Mouse (Mus musculus) hindbrain, postnatal 0 days (tissue): ENCODE measurements at regions not wholly inside any gene's neighbourhood (a gene's known extent, or its start where the extent isn't known, plus 50 kb on each side); places are given as distances from the start of the nearest gene placed in this dataset.

ENCODE experiments used
- ATAC-seq: fragments of 200-750 bp; cut with Nextera tagmentation; 2 replicates; pipeline ENCODE4 v1.8.0; 2017; ENCODE audit warnings: mild to moderate bottlenecking, moderate TSS enrichment, moderate library complexity
- DNase-seq: peaks from one replicate; pipeline ENCODE4 v3.0.0-alpha.2; 2015; ENCODE audit warnings: low spot score
- H3K27ac ChIP-seq: fragments of 300-500 bp; sonication (generic); 2 replicates; pipeline ENCODE4 v1.5.1; 2014; ENCODE audit warnings: mild to moderate bottlenecking
- H3K27me3 ChIP-seq: fragments of 300-500 bp; sonication (generic); 2 replicates; pipeline ENCODE4 v1.6.1; 2014; ENCODE audit warnings: low read length, mixed read lengths; ENCODE audit not compliant: insufficient read depth
- H3K36me3 ChIP-seq: fragments of 300-500 bp; sonication (generic); 2 replicates; pipeline ENCODE4 v1.6.1; 2014; ENCODE audit warnings: low read length, mixed read lengths; ENCODE audit not compliant: insufficient read depth
- H3K4me1 ChIP-seq: fragments of 300-500 bp; sonication (generic); 2 replicates; pipeline ENCODE4 v1.6.1; 2014; ENCODE audit warnings: antibody characterized with exemption, low read length, mixed read lengths; ENCODE audit not compliant: insufficient read depth
- H3K4me2 ChIP-seq: fragments of 300-500 bp; sonication (generic); 2 replicates; pipeline ENCODE4 v1.6.1; 2014; ENCODE audit warnings: low read depth, mild to moderate bottlenecking, low read length, moderate library complexity, mixed read lengths
- H3K4me3 ChIP-seq: fragments of 300-500 bp; sonication (generic); 2 replicates; pipeline ENCODE4 v1.5.1; 2014; ENCODE audit warnings: low read length
- H3K9ac ChIP-seq: fragments of 300-500 bp; sonication (generic); replicated peaks from 2 replicates; pipeline ENCODE4 v1.6.1; 2014; ENCODE audit warnings: mild to moderate bottlenecking, low read length, moderate library complexity, mixed read lengths
- H3K9me3 ChIP-seq: fragments of 300-500 bp; sonication (generic); 2 replicates; pipeline ENCODE4 v1.6.1; 2016; ENCODE audit warnings: low read length, mixed read lengths
- CTCF ChIP-seq: IDR thresholded peaks from 2 replicates; pipeline ENCODE4 v1.5.1; 2016; ENCODE audit warnings: antibody characterized with exemption, control low read depth, low read depth
- WGBS: fragments of 180-500 bp; shearing (Covaris S2); extraction: QIAGEN DNeasy Blood & Tissue Kit; methylation state at CpG from one replicate; pipeline ENCODE4 v1.1.7; 2014; 5-methylcytosine and 5-hydroxymethylcytosine counted together

DNA sequence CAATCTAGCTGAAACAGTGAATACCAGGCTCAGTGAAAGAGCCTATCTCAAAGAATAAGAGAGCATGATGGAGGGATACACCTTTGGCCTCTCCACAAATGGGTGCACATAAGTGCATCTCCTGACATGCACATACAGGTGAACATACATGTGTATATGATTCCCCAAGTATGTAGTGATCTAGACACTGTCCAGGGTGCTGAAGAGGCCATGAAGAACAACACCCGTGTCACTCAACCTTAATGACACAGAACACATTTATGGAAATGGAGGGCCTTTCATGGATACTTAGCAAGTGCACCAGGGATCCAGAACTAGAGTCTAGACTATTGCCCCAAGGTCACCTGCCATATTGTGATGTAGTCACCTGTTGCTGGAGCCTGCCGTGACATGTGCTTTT is 56.9 kb downstream of the Spata19 start:
- no peaks in the 10 kb centered on the region for H3K9me3 ChIP-seq
- no peak overlapping the region for H3K4me3 ChIP-seq
- WGBS, result 86% methylated on average over 2 of the region's 2 CpGs
- DNase-seq (no peak), ATAC-seq (no peak)
- no peak for TF ChIP-seq CTCF
- H3K36me3 ChIP-seq, result no peaks in the 10 kb centered on the region
- 0 out of 2 replicates have a peak, but pooled peaks cover 5% of the 10 kb centered on the region for H3K4me1 ChIP-seq
- no peak overlapping the region for H3K27ac ChIP-seq
- no peaks in the 10 kb centered on the region for H3K27me3 ChIP-seq
- no peak overlapping the region for H3K4me2 ChIP-seq
- H3K9ac ChIP-seq, result no peak overlapping the region

DNA sequence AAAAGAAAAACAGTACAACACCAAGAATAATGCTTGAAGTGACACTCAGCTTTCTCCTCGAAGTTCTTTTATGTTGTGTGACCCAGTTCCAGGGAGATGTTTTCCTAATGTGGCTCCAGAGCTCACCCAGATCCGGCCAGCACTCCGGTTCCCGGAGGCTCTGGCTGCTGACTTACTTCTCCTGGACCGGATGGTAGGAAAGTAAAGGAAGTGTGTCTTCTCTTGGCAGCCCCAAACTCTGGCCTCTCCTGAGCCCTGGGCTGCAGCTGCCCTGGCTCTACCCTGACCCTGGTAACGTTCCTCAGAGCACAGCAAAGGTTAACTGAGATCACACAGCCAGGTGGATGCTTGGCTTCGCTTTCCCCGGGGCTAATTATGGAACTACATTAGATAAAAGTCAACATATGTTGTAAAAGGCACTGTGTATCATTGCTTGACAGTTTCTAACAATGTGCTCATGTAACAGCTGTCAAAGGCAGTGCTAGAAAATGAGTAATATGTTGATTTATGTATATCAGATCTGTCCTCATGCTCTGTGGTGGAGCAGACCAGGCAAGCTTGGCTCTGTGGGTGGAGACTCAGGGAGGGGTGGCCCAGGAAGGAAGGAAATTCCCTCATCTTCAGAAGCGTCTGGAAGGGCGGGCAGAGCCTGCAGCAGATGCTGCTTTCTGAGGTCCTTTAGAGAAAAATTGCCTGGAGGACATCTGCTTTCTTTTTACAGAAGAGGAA is 57.5 kb downstream of the Spata19 start:
- no peaks in the 10 kb centered on the region for H3K36me3 ChIP-seq
- ATAC-seq (no peak), DNase-seq (no peak)
- H3K4me2 ChIP-seq, result no peak overlapping the region
- TF ChIP-seq CTCF, result no peak
- H3K4me1 ChIP-seq, result 0 out of 2 replicates have a peak, but pooled peaks cover 5% of the 10 kb centered on the region
- H3K27ac ChIP-seq, result no peak overlapping the region
- H3K9me3 ChIP-seq, result no peaks in the 10 kb centered on the region
- no peak overlapping the region for H3K9ac ChIP-seq
- no peak overlapping the region for H3K4me3 ChIP-seq
- 60% methylated on average over 10 of the region's 10 CpGs for WGBS
- H3K27me3 ChIP-seq, result no peaks in the 10 kb centered on the region

DNA sequence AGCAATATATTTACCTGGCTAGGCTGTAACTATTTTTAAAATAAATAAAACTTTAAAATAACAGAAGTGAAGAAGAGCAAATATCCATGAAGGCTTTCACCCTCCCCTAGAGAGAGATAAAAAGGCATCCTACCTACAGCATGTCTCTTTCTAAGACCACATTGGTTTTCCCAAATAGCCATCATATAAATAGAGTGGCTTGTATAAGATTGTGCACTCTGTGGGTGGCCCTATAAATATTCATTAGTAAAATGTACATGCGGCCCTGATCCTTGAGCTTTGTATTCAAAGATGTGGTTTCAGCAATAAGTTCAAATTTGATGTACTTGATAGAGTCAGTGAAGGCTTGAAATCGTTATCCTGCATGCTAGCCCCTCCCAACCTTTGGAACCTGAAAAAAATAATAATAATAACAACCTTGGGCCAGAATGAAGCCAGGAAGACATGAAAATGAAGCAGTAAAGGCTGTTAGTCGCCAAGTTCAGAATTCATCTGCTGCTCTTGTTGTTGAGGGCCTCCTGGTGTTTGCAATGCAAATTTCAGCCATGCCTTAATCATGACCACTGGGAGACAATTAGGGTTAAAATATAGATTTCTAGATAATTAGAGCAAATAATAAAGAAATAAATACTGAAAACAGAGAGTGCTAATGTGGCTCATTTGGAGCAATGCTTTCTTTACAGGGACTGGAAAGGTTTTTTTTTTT is 61.9 kb downstream of the Spata19 start:
- 25% methylated on average over 3 of the region's 3 CpGs for WGBS
- Histone ChIP-seq H3K27me3 (no peaks in the 10 kb centered on the region), H3K4me3 (no peak overlapping the region), H3K9me3 (no peaks in the 10 kb centered on the region), H3K27ac (no peak overlapping the region), H3K36me3 (no peaks in the 10 kb centered on the region), H3K4me2 (no peak overlapping the region), H3K9ac (no peak overlapping the region), H3K4me1 (no peaks in the 10 kb centered on the region)
- DNase-seq (no peak), ATAC-seq (no peak)
- 0 out of 2 replicates have a peak, but pooled peaks have one; percentile 9 for TF ChIP-seq CTCF

DNA sequence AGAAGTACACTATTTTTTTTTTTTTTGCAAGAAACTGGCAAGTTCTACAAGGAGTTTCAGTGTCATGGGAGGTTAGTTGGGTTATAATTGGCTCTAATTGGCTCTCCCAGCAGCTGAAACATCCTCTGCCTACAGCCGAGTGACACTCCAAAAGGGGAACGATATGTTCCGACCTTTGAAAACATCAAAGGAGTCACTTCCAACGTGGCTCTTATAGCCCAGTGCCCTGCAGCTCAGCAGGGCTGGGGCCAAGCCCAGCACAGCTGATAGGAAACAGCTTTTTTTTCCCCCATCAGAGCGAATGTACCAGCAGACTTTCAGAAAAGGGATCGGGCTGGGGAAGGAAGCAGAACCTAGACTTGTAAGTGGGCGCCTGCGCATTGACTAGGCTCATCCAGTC is 64.4 kb downstream of the Spata19 start:
- no peak for TF ChIP-seq CTCF
- WGBS, result 42% methylated on average over 8 of the region's 8 CpGs
- no peak for DNase-seq
- Histone ChIP-seq H3K4me2 (no peak overlapping the region), H3K9me3 (no peaks in the 10 kb centered on the region), H3K27ac (no peak overlapping the region), H3K4me1 (no peaks in the 10 kb centered on the region), H3K27me3 (no peaks in the 10 kb centered on the region), H3K9ac (no peak overlapping the region), H3K36me3 (no peaks in the 10 kb centered on the region), H3K4me3 (no peak overlapping the region)
- ATAC-seq, result no peak

DNA sequence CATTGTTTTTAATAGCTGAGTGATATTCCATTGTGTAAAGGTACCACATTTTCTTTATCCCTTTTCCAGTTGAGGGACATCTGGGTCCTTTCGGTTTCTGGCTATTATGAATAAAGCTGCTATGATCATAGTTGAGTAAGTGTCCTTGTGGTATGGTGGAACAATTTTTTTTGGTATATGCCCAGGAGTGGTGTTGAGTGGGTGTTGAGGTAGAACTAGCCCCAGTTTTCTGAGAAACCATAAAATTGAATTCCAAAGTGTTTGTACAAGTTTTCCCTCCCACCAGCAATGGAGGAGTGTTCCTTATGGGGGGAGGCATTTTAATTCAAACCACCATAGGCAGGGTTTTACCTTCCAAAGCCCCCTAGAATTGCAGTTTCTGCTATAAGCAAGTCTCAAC is 67.4 kb downstream of the Spata19 start:
- H3K27ac ChIP-seq, result no peak overlapping the region
- WGBS, result 93% methylated on average over 1 of the region's 1 CpGs

DNA sequence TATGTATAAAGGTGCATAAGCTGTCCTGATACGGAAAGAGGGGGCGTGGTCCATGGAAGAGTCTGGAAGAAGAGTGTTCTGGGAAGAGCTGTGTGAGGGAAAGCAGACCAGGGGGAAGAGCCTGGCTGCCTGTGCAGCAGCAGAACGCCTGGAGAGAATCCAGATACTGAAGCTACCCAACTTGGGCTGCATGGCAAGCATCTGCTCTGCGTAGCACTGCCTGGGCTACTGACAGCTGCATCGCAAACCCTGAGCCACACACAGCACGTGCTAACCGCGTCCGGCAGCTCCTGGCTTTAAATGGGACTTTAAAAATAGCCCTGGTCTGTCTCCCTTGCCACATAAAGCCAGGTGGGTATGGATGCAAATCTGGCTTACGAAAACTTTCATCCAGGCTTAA is 78.9 kb downstream of the Spata19 start:
- H3K36me3 ChIP-seq, result no peaks in the 10 kb centered on the region
- no peaks in the 10 kb centered on the region for H3K9me3 ChIP-seq
- H3K9ac ChIP-seq, result no peak overlapping the region
- no peak overlapping the region for H3K27ac ChIP-seq
- peaks cover 7% of the 10 kb centered on the region; the same call in 1 of the 2 replicates for H3K4me1 ChIP-seq
- DNase-seq (peak; percentile 64), ATAC-seq (0 out of 2 replicates have a peak, but pooled peaks have one; percentile 24)
- no peak overlapping the region for H3K4me3 ChIP-seq
- TF ChIP-seq CTCF, result no peak
- no peak overlapping the region for H3K4me2 ChIP-seq
- H3K27me3 ChIP-seq, result no peaks in the 10 kb centered on the region
- WGBS, result 67% methylated on average over 10 of the region's 10 CpGs

More for the DNA sequence above, 67.4 kb downstream of the Spata19 start:
- TF ChIP-seq CTCF, result no peak
- DNase-seq (no peak), ATAC-seq (no peak)
- H3K9ac ChIP-seq, result no peak overlapping the region
- H3K4me3 ChIP-seq, result no peak overlapping the region
- H3K4me1 ChIP-seq, result no peaks in the 10 kb centered on the region
- H3K27me3 ChIP-seq, result no peaks in the 10 kb centered on the region
- H3K4me2 ChIP-seq, result no peak overlapping the region
- no peaks in the 10 kb centered on the region for H3K9me3 ChIP-seq
- no peaks in the 10 kb centered on the region for H3K36me3 ChIP-seq

DNA sequence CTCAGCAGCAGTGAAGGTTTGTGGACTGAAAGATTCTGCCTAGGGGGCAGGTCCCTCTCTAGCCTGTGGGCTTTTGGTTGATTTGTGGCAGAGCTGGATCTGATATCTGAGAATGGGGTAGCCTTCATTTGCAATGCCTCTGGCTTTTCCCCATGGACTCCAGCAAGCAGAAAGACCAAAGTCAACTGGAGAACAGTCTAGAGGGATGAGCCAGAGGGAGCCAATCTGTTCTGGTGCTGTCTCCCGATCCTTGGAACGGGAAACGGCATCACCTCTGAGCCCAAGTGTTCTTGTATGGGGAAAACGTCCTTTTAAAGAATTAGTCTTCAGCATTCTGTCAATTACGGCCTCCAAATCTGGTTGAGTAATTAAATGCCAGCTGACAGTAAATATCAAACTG is 80.0 kb downstream of the Spata19 start:
- 0 out of 2 replicates have a peak, but pooled peaks have one; percentile 18 for ATAC-seq
- 40% methylated on average over 5 of the region's 5 CpGs for WGBS
- Histone ChIP-seq H3K4me1 (peaks cover 7% of the 10 kb centered on the region; the same call in 1 of the 2 replicates), H3K9ac (no peak overlapping the region), H3K4me3 (no peak overlapping the region), H3K4me2 (no peak overlapping the region), H3K27ac (no peak overlapping the region), H3K9me3 (no peaks in the 10 kb centered on the region), H3K27me3 (no peaks in the 10 kb centered on the region), H3K36me3 (no peaks in the 10 kb centered on the region)
- no peak for TF ChIP-seq CTCF
- DNase-seq, result peak; percentile 10
